Mouse (Mus musculus) ES-E14 (cell line): Measurements from ENCODE around the gene Olfr435. TPM values are rescaled to one million over a fixed set of nuclear protein-coding genes. Genes with fewer than 3 reads are reported as not detected.

Experiments used
- DNase-seq: peaks from one replicate; pipeline ENCODE4 v3.0.0-alpha.2; 2013; ENCODE audit warnings: low read depth, low spot score
- H3K27ac ChIP-seq: 2 replicates; pipeline ENCODE4 v1.5.1; 2012; ENCODE audit warnings: low read depth, mild to moderate bottlenecking, low read length, moderate library complexity, mixed read lengths; ENCODE audit not compliant: poor library complexity, insufficient read depth, severe bottlenecking
- H3K36me3 ChIP-seq: 2 replicates; pipeline ENCODE4 v1.6.1; 2012; ENCODE audit warnings: mild to moderate bottlenecking, low read length, moderate library complexity, mixed read lengths; ENCODE audit not compliant: control insufficient read depth, poor library complexity, insufficient read depth, severe bottlenecking
- H3K4me1 ChIP-seq, 2 experiments: fragments of 150-350 bp in 1 of 2; sonication (generic) in 1 of 2; 2 replicates each; pipeline ENCODE4 v1.6.1; 2012; ENCODE audit warnings: low read length in 2 of 2, mild to moderate bottlenecking in 1 of 2, mixed read lengths in 1 of 2; ENCODE audit not compliant: control insufficient read depth in 2 of 2, insufficient read depth in 2 of 2, poor library complexity in 1 of 2
- H3K4me3 ChIP-seq, 2 experiments: fragments of 150-350 bp in 1 of 2; sonication (generic) in 1 of 2; 2 replicates each; pipeline ENCODE4 v1.5.1; 2012; ENCODE audit warnings: low read length in 2 of 2, low read depth in 1 of 2, mild to moderate bottlenecking in 1 of 2, mixed read lengths in 1 of 2; ENCODE audit not compliant: insufficient read depth in 1 of 2, poor library complexity in 1 of 2, severe bottlenecking in 1 of 2
- H3K9ac ChIP-seq: 2 replicates; pipeline ENCODE4 v1.6.1; 2012; ENCODE audit warnings: low read depth, mild to moderate bottlenecking, low read length, mixed read lengths; ENCODE audit not compliant: poor library complexity, insufficient read depth, severe bottlenecking
- H3K9me3 ChIP-seq: fragments of 150-350 bp; sonication (generic); 2 replicates; pipeline ENCODE4 v1.6.1; 2012; ENCODE audit warnings: low read depth, mild to moderate bottlenecking, low read length; ENCODE audit not compliant: control insufficient read depth, insufficient read depth
- CHD2 ChIP-seq: IDR thresholded peaks from 2 replicates; pipeline ENCODE4 v1.6.1; 2014; ENCODE audit warnings: mild to moderate bottlenecking, low read depth, low read length, inconsistent platforms
- HCFC1 ChIP-seq: IDR thresholded peaks from 2 replicates; pipeline ENCODE4 v1.6.1; 2012; ENCODE audit warnings: low read length, inconsistent platforms, borderline replicate concordance; ENCODE audit not compliant: insufficient read depth
- MAFK ChIP-seq: IDR thresholded peaks from 2 replicates; pipeline ENCODE4 v1.6.1; 2014; ENCODE audit warnings: mild to moderate bottlenecking, low read depth, low read length, inconsistent platforms; ENCODE audit not compliant: insufficient read depth
- ZC3H11A ChIP-seq: IDR thresholded peaks from 2 replicates; pipeline ENCODE4 v1.6.1; 2012; ENCODE audit warnings: low read depth, mild to moderate bottlenecking, inconsistent platforms, low read length, borderline replicate concordance
- ZNF384 ChIP-seq: IDR thresholded peaks from 2 replicates; pipeline ENCODE4 v1.6.1; 2012; ENCODE audit warnings: low read depth, low read length, inconsistent platforms
- in situ Hi-C, 2 experiments: fragments of 600-800 bp; cut with MboI; formaldehyde crosslinking; loops; one replicate each; pipeline ENCODE4 v1.15.1; 2025; ENCODE audit warnings: low sequenced_read_pairs in 2 of 2, inconsistent platforms in 1 of 2; ENCODE audit not compliant: unreplicated experiment in 2 of 2
- total RNA-seq: library from RNA; depleted of rRNA; stranded (reverse); fragments of 300-350 nt; gene quantifications from 2 replicates; pipeline ENCODE4 v1.2.3, GENCODE M21; 2012; rRNA removed

The Olfr435 gene
- not detected in 2 replicates for total RNA-seq

GRCm38 (mm10) chr6:43196781-43197180, at the start of gene Olfr435:
Olfr435 (plus strand) TSS chr6:43197146.
- in situ Hi-C loops: no loop called here
- no peaks in the 10 kb centered on the region for H3K36me3 ChIP-seq
- H3K9ac ChIP-seq: no peak within 1 kb of the TSS
- H3K9me3 ChIP-seq: no peaks in the 10 kb centered on the region
- no peak for DNase-seq
- no peaks in the 10 kb centered on the region for H3K4me1 ChIP-seq
- no peak for TF ChIP-seq CHD2
- no peak for TF ChIP-seq HCFC1
- no peak for TF ChIP-seq ZC3H11A
- TF ChIP-seq ZNF384: no peak
- no peak for TF ChIP-seq MAFK
- H3K27ac ChIP-seq: no peak within 1 kb of the TSS
- H3K4me3 ChIP-seq: no peak within 1 kb of the TSS

GRCm38 (mm10) chr6:43159502-43159901, 37.4 kb upstream of the Olfr435 start:
- in situ Hi-C loops: no loop called here
- H3K4me3 ChIP-seq: no peak overlapping the region
- no peak for DNase-seq
- no peaks in the 10 kb centered on the region for H3K36me3 ChIP-seq
- no peak overlapping the region for H3K9ac ChIP-seq
- TF ChIP-seq MAFK: no peak
- no peak for TF ChIP-seq ZC3H11A
- no peak for TF ChIP-seq CHD2
- no peak for TF ChIP-seq ZNF384
- no peak for TF ChIP-seq HCFC1
- no peaks in the 10 kb centered on the region for H3K4me1 ChIP-seq
- H3K27ac ChIP-seq: no peak overlapping the region
- no peaks in the 10 kb centered on the region for H3K9me3 ChIP-seq

DNA sequence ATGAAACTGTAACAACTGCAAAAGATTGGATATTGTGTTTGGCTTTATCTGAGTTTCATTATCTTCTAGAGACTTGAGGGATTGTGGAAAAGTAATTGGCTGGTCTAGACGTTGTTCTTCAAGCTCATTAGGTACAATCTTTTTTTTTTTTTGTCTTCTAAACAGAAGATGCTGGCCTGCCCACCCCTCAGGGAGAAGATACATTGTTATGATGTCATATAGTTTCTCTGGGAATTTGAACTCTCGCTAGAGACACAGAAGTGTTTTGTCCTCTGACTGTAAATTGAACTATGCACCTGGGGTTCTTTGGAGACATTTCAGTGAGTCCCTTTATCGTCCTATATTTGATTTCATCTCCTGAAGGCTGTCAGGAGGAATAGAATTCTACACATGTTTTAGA, 34.0 kb upstream of the Olfr435 start, which contains the start of gene Olfr437:
Olfr437 (plus strand) TSS at position 301 of the 400 bp plus-strand sequence.
- in situ Hi-C loops: no loop called here
- TF ChIP-seq ZC3H11A: no peak
- TF ChIP-seq MAFK: no peak
- no peak for TF ChIP-seq HCFC1
- no peak for TF ChIP-seq ZNF384
- TF ChIP-seq CHD2: no peak
- Histone ChIP-seq H3K27ac (no peak within 1 kb of the TSS), H3K4me3 (no peak within 1 kb of the TSS), H3K9me3 (no peaks in the 10 kb centered on the region), H3K4me1 (no peaks in the 10 kb centered on the region), H3K36me3 (no peaks in the 10 kb centered on the region), H3K9ac (no peak within 1 kb of the TSS)
- DNase-seq: no peak

DNA sequence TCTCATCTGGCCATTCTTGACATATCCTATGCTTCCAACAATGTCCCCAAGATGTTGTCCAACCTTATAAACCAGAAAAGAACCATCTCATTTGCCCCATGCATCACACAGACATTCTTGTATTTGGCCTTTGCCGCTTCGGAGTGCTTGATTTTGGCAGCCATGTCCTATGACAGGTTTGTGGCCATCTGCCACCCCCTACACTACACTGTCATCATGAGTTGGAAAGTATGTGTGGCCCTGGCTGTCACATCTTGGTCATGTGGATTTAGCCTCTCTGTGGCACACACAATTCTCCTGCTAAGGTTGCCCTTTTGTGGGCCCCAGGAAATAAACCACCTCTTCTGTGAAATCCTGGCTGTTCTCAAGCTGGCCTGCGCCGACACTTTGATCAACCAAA, 29.7 kb upstream of the Olfr435 start:
- no peaks in the 10 kb centered on the region for H3K4me1 ChIP-seq
- H3K27ac ChIP-seq: no peak overlapping the region
- H3K9ac ChIP-seq: no peak overlapping the region
- no peaks in the 10 kb centered on the region for H3K36me3 ChIP-seq
- in situ Hi-C loops: no loop called here
- no peak for DNase-seq
- TF ChIP-seq ZC3H11A: no peak
- TF ChIP-seq ZNF384: no peak
- TF ChIP-seq MAFK: no peak
- no peak for TF ChIP-seq CHD2
- no peak for TF ChIP-seq HCFC1
- H3K9me3 ChIP-seq: no peaks in the 10 kb centered on the region
- no peak overlapping the region for H3K4me3 ChIP-seq

GRCm38 (mm10) chr6:43171840-43172239, 25.1 kb upstream of the Olfr435 start, which contains the start of gene Olfr13:
Olfr13 (plus strand) TSS chr6:43172140.
- H3K36me3 ChIP-seq: no peaks in the 10 kb centered on the region
- no peak within 1 kb of the TSS for H3K9ac ChIP-seq
- H3K9me3 ChIP-seq: no peaks in the 10 kb centered on the region
- H3K4me1 ChIP-seq: no peaks in the 10 kb centered on the region
- no peak within 1 kb of the TSS for H3K4me3 ChIP-seq
- TF ChIP-seq HCFC1 (no peak), ZC3H11A (no peak), CHD2 (no peak), ZNF384 (no peak), MAFK (no peak)
- no peak for DNase-seq
- in situ Hi-C loops: no loop called here
- H3K27ac ChIP-seq: no peak within 1 kb of the TSS
